Mouse (Mus musculus) right cerebral cortex, adult 2 months (tissue): ENCODE results near the gene Akap1.

Experiments
- DNase-seq, 2 experiments: peaks; one replicate each; pipeline ENCODE4 v3.0.0; 2021 to 2022; ENCODE audit warnings: low spot score in 2 of 2

Gene Akap1

DNA sequence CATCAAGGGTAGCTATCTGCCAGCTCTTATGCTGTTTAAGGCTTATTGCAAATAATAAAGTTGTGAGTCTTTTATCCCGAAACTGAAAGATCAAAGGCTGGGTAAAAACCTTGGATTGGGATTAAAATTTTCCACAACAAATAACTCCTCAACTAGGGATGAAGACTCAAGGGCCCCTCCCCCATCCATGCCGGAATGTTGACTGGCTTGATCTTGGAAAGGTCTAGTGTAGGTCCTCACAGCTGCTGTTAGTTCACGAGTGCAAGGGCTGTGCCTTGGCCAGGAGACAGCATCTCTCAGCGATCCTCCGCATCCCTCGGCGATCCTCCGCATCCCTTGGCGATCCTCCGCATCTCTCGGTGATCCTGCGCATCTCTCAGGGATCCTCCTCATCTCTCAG lies 13.6 kb upstream of the Akap1 start:
- no peak for DNase-seq

DNA sequence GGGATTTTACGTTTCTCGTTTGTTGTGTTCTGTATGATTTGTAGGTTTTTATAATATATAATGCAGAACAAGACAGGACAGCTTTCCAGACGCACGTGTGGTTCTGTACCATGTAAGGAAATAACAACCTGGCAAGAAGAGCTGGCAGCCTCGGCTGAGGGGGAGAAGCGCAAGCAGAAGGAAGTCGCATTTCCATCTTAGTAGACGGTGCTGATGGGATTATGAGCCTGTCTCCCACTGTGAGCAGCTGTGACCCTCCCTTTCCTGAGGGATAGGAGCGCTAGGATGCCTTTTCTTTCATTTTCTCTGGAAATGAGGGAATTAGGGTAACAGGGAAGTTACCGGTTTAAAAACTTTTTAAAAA lies 9.3 kb upstream of the Akap1 start:
- no peak for DNase-seq

DNA sequence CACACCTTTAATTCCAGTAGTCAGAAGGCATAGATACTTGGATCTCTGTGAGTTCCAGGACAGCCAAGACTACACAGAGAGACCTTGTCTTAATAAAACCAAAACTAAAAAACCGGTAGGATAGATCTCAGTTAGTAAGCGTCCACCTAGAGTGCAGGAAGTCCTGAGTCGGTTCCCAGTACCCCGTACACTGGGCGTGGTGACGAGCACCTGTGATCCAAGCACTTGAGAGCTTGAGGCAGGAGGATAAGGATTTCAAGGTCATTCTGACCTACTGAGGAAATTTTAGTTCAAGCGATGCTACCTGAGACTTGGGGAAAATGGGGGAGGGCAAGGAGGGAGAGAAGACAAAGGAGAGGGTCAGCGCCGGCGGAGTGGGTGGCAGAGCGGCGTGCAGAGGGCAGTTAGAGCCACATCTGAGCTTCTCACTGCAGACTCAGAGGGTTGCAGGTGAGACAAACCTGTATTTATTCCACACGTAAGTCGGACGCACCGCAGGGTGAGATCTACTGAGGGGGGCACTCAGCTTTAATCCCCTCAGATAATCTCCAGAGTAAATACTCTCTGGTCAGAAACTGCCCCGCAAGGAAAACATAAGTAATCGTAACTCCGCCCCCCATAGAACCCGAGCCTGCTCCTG lies 8.8 kb upstream of the Akap1 start:
- no peak for DNase-seq

DNA sequence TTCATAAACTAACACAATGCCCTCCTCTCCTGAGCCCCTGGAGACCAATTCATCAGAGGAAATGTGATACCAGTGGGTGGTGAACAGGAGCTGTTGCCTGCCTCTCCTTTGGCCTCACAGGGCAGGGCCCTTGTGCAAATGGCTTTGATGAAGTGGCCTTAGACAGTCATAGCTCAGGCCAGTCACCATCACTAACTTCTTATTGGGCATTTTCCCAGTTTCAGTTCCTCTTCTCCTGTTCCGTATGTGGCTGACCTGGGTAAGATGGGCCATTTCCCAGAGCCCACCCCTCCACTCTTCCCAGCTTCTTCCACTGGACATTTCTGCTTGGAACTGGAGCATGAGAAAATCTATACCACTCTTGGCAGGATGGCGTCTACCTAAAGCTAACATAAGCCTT lies 5.1 kb upstream of the Akap1 start:
- no peak for DNase-seq

DNA sequence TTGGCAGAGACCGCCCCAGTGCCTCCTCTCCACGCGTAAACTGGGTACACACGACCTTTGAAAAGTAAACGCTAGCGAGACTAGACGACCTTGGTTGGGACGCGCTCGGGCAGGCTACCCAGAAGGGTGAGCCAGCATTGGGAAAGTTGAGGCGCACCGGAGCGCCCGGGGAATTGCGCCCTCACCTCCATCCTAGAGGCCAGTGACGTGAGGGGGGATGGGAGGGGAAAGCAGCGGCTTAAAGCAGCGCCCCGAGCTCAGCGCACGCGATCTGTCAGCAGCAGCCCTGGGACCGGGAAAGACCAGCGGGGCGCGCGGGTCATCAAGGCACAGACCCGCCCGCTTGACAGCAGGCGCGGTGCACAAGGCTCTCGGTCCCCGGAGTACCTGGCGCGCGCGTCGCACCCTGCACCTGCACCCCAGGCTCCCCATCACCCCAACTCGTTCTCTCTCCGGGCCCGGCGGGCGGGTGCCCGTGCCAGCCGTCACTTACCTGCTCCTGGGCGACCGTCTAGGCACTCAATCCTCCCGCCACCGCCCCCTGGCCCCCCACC lies 405 bp downstream of the Akap1 start:
- DNase-seq: no peak

DNA sequence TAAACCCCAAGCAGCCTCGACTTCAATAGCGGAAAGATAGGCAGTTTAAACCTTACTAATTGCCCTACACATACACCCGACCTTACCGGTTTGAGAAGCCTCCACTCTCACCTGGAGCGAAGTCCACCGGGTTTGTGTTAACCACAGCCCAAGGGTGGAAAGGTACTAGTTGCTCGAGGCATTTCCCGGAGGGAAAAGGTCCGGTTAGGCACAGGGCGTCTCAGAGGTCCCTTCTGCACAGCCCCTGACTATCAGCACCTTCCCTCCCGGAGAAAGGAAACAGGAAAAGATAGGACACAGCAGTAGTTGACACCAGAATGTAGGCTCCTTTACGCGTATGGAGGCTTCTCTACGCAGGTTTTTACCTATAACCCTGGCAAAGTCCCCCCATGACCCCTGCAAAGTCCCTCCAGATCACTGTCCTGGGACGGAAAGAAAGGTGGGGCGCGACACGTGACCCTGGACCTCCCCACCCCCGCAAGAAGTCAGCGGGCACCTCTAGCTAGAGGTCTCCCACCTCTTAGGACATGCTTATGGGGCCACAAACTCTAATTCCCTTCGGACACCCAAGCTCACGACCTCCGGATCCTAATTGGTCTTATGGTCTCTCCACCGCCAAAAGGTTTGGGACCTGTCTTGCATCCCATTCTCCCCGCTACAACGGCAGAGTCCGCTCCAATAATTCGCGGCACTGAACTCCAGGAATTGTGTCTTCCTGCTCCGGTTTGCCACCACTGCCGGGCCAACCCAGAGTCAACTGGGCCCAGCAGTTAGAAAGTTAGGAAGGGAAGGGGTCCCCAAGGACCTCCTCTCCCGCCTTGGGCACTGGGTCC lies 1.1 kb downstream of the Akap1 start:
- no peak for DNase-seq

DNA sequence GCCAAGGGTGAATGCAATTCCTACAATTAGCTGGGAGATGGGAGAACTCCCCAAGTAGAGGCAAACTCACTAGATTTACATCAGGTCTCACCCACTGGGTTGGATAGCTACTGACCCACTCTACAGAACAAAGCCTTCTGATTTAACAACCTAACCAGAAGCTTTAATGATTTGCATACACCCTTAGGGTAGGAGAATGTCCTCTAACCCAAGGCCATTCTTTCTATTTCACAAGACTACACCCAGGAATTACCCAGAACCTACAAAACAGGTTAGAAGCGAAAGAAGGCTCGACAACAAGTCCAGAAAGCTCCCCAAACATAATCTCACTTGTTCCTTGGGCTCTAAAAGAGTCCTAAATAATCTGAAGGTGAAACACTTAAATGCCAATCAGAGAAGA lies 2.0 kb downstream of the Akap1 start:
- DNase-seq: no peak

DNA sequence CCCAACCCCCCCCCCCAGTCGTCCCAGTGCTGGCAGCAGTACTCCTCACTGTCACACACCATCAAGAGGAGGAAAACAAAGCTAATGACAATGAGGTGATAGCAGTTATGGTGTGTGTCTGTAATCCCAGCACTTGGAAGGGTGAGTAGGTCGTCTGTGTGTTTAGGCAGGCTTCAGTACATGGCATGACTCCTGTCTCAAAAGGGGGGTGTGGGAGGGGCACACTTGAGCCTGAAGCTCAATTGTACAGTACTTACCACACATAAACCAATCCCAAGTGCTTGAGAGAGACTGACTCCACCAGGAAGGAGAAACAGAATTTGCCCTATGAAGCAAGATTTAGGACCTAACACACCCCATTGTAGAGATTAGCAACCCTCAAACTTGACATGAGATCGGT lies 3.3 kb downstream of the Akap1 start:
- no peak for DNase-seq

DNA sequence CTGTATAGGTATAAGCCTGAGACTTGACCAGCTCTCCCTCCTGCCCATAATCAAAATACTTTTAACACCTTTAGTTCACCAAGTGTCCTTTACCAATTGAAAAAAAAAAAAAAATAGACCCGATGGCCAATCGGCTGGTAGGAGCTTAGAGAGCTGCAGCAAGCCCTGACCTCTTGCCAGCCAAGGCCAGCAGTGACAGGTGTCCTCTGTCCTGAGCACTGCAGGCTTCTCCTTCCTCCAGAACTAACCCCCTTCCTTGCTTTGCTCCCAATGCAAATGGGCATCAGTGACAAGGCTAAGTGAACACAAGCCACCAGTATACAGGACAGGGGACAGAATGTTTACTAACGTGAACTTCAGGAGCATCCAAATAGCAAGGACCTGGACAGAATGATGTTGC lies 3.7 kb downstream of the Akap1 start:
- no peak for DNase-seq

DNA sequence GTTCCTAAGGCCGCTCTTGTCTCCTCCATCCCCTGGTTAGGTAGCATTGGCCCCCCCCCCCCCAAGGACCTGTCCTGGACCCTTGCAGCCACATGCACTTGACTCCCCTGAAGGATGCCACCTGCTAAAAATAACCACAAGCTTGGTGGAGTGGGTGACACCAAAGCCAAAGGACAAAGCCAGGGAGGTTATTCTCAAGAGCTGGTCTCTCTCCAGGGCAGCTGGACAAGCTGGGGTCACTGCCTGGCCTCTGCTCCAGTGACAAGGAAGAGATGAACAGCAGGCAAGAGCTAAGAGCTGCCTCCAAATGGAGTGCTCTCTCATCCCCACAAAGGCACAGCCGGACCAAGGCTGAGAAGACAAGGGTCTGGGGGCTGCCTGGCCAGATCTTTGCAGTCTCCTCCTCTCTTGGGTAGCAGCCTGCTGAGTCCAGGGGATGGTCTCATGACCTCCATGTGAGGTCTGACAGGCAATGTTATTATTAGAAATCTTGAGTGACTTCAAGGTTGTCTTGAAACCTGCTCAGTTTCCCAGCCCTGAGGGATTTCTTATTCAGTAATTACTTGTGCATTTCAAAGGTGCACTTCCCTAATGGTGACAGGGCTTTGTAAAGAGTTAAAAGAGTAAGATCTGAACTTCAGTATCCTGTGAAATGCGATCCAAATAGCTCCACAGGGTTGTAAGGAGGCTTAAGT lies 6.9 kb downstream of the Akap1 start:
- DNase-seq: no peak

DNA sequence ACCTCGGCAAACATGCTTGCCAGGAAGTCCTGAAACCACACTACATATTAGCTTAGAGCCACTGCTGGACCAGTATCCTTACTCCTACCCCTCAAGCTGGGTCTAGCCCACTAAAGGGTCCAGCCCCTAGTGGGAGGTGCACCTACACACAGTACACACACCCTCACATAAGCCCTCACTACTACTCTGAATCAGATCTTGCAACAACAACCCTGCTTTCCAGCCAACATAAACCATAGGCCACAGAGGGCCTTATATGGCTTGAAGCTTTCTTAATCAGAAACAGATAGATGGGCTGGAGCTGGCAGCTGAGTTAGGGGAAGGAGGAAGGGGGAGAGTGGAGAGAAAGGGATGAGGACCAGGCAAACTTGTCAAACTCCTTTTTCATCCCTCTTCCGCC lies 8.0 kb downstream of the Akap1 start:
- no peak for DNase-seq

DNA sequence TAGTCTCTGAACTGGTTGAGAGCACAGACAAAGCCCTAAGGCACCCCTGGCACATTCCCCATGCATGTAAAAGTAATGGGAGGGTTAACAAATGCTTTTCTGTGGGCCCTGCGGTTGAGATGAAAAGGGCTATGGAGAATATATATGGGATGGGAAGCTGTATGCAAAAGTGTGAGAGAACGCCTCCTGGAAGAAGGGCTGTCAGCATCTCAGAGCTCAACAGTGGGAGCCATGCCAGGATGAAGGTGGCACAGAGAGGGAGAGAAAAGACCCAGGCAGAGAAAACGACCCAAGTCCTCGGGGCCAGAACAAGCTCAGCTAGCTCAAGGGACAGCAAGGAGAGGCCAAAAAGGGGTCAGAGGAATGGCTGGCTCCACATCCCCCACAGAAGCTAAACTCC lies 8.6 kb downstream of the Akap1 start:
- no peak for DNase-seq

DNA sequence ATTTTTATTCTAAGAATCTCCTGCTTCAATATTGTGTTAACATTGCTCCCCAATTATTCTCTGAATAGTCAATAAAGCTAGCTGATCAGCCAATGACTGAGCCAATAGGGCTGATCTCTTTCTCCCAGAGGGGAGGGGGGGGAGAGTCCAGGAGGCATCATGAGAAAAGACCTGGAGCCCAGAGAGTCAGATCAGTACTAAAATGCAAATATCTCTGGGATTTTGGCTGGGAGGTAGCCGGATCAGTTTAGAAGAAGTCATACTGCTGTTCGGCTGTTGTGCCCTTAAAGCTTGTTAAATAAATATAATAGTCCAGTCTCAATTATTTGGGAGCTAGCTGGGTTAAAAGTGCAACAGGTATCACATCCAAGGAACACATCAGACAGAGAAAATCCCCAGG lies 10.8 kb downstream of the Akap1 start:
- DNase-seq: no peak

DNA sequence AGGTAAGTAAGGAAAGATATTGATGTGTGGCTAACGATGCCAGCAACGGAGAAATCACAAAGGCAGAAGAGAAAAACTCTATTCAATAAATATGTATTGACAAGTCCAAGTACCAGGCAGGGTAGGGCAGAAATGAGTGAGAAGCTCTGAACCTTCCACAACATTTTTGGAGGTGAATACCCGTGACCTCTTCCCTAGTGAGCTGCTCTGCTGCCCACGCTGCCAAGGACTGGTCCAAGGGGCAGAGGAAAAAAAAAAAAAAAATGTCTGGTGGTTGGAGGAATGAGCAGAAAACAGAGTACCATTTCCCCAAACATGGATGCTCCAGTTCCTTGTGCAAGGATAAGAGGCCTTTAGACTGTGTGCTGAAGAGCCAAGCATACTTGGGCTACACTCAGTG lies 11.6 kb downstream of the Akap1 start:
- DNase-seq: no peak

DNA sequence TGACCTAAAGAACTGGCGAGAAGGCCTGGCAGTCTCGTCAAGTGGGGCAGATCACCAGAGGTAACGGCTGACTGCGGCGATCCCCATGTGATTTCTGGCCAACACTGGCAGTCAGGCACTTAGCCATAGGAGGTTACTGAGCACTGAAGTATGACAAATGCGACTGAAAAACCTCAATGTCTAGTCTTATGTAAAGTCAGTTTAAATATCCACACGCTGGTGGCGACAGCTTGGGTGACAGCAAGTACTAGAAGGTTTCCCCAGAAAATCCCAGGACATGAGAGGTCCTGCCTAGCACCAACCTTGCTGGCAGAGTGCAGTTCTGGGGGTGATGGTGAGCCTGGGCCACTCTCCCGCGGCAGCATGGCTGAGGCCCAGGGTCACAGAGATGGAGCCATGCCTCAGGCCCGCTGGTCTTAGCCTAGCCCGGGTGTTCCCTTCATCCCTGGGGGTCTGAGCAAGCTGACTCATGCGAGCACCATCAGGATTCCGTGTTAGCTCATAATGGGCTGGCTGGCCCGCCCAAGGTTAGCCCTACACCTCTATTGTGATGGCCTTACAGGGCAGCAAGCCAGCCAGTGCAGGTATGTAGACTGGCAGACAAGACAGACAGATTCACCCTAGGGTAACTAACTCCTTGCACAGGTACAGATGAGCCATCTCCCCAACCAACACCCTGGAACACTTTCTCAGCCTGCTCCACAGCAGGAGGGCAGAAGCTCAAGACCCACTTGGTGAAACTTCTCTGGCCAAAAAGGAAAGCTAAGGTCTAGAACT lies 13.1 kb downstream of the Akap1 start:
- no peak for DNase-seq

DNA sequence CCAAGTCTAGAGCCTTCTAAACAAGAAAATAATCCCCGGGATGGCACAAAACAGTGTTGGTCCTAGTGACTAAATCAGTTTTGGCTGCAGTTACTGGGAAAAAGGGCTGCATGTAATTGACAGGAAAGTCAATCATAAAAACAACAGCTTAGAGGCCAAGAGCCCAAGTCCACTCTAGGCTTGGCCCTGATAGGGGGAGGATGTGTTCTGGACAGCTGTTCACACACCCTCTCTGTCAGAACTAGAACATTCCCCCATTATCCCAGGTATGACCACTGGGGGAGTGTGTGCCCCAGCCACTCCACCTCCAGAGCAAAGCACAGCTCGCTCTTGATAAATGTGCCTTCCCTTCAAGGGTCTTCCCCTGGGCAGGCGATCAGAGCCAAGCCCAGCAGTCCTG lies 14.7 kb downstream of the Akap1 start:
- no peak for DNase-seq

DNA sequence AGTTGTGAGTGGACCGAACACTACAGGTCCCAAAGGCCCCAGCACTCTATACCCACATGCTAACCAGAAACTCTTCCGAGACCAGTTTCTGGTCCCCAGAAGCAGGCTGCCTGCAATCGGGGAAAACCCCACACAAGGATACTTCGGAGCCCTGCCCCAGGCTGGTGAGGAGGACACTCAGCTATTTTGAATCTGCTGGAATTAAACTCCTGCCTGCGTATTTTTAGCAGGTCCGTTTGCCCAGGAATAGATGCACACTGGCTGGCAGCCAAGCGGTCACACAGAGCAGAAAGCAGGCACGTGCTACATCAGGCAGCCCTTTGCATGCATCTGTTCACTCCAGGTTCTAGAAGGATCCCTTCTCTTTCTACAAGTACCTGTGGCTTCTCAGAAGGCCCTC lies 15.1 kb downstream of the Akap1 start:
- peak; percentile 52 to 60 for DNase-seq

DNA sequence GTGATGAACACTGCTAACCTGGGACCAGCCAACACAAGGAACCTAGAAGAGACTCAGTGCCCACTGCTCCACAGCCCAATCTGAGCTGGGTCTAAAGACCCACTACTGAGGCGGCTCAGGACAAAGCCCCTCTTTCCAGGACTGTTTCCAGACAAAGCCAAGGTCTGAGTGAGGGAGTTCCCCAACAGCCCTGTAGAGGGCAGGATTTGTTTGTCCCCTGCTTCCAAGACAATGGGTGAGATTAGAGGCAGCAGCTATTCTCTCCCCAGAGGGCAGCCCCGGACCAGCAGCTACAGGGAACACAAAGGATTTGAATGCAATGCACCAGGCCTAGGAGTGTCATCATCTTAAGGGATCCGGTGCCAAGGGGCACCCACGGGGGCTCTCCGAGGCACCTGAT lies 15.8 kb downstream of the Akap1 start:
- DNase-seq: peak; percentile 50 to 56

DNA sequence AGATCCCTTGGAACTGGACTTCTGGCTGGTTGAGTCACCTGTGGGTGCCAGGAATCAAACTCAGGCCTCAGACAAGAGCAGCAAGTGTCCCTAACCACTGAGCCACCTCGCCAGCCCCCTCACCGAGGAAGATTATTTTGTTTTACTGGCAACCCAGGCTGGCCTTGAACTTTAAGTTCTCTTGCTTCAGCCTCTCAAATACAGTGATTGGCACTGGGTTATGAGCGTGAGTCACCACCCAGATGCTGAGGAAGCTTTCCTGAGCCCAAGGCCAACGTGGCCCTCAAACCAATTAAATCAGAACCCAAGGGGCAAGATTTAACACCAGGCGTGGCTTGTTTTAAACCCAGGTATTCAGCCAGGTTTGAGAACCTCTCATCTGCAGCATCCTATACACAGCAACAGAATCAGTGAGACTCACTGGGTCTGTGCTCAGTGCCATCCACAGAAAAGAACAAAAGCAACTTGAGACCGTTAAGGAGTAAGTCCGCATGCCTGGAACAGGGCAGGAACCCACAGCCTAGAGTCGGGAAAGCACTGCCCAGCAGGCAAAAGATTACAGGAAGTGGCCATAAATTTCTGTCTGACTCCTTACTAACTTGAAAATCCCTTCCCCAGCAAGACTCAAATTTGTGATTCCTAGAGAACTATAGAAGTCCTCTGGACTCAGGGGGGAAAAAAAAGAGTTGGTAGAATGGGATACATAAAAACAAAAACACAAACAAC lies 16.9 kb downstream of the Akap1 start:
- DNase-seq: no peak

DNA sequence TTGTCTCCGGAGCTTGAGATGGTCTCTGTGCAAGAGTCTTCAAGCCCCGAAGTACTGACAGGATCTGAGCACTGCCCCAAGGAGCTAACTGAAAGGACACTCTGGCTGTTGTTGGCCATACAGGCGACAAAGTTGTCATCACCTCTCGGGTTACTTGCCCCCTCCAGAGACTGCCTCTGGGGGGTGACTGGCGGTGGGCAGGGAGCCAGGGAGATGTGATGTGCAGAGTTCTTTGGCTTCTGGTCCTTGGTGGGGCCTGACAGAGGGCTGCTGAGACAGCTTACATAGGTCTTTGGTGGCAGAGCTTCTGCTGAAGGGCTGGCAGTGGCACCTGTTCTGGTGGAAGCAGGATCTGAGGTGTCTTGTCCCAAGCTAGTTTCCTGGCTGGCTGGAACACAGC lies 20.0 kb downstream of the Akap1 start:
- DNase-seq: no peak

DNA sequence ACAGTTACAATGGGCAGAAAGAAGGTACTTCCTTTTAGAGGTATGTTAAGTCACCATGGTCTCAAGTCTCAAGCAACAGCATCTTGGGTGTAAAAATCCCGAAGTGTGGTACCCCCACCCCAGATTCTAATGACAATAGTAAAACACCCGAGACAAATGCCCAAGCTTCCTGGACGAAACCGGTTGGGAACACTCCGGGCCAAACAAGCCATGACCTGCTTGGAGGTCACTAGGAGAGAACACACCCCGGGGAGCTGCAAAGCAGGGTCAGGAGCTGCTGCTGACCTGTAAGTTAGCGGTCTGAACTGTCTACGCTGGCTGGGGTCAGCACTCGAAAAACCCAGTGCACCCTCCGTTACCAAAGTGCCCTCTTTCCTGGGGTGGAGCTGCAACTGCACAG lies 21.1 kb downstream of the Akap1 start:
- no peak for DNase-seq
